Mouse (Mus musculus) bone marrow, adult 2 months (tissue): ENCODE measurements around the gene Mlst8.

ENCODE experiments used
- CTCF ChIP-seq: fragments of 200-500 bp; IDR thresholded peaks from 2 replicates; pipeline ENCODE4 v1.5.1; 2011; ENCODE audit warnings: low read length, control low read depth; ENCODE audit not compliant: control insufficient read depth, insufficient read depth
- POLR2A ChIP-seq: fragments of 200-500 bp; IDR thresholded peaks from 2 replicates; pipeline ENCODE4 v1.6.1; 2011; ENCODE audit warnings: low read depth, mild to moderate bottlenecking, control low read depth, low read length, borderline replicate concordance; ENCODE audit not compliant: control insufficient read depth

DNA sequence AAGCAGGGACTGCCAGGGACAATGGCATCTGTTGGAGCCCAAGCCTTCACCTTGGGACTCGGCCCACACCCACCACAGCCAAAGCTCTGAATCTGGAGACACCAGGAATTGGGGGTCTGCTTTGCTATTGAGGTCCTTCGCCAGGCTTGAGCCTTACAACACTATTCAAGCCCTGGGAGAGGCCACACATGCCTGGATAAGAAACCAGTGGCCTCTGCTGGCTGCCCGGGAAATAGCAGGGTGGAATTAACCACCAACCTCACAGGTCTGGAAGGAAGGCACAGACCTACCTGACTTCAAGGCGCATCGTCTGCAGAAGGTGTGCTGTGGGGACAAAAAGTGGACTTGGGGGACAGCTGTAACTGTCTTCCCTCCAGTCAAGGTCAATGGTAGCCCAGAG is 34.7 kb upstream of the Mlst8 start:
- TF ChIP-seq CTCF = peak; percentile 43; the same call in 1 of the 2 replicates
- no peak for TF ChIP-seq POLR2A
